Mouse (Mus musculus): ENCODE measurements at regions not wholly inside any gene's neighbourhood (a gene's known extent, or its start where the extent isn't known, plus 50 kb on each side); places are given as distances from the start of the nearest gene placed in this dataset.

DNA sequence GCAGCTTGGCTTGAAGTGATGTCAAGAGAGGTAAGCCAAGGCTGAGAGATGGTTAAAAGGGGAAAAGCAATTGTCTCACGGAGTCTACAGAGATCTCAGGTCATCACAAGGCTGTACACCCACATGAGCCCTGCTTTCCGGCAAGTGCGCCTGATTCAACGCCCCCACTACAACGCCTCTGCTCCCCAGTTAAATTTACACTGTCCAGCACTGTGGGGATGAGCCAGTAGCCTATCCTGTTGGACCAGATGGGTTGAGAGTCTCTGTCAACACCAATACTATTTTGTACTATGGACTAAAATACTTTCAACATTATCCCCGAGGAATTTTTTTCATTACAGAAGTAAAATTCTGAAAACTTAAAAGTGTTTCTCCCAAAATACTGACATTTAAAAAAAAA is 331.8 kb upstream of the G2e3 start:
- DNase-seq: no peak

DNA sequence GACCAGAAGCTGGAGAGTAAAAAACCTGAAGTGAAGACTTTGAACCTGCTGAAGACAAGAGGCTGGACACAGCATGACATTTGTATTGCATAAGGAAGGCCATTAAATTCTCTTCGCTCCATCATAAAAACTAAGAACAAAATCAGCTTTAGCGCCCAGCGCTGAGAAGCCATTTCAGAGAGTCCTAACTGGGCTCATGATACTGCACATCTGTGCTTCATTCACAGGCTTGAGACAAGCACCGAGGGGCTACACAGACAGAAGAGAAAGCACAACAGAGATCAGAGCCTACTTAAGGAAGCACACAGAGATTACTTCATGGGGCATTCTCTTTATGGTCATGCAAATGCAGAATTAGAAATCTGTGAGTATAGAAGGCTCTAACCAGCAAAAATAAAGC is 338.2 kb upstream of the G2e3 start:
- DNase-seq: no peak

DNA sequence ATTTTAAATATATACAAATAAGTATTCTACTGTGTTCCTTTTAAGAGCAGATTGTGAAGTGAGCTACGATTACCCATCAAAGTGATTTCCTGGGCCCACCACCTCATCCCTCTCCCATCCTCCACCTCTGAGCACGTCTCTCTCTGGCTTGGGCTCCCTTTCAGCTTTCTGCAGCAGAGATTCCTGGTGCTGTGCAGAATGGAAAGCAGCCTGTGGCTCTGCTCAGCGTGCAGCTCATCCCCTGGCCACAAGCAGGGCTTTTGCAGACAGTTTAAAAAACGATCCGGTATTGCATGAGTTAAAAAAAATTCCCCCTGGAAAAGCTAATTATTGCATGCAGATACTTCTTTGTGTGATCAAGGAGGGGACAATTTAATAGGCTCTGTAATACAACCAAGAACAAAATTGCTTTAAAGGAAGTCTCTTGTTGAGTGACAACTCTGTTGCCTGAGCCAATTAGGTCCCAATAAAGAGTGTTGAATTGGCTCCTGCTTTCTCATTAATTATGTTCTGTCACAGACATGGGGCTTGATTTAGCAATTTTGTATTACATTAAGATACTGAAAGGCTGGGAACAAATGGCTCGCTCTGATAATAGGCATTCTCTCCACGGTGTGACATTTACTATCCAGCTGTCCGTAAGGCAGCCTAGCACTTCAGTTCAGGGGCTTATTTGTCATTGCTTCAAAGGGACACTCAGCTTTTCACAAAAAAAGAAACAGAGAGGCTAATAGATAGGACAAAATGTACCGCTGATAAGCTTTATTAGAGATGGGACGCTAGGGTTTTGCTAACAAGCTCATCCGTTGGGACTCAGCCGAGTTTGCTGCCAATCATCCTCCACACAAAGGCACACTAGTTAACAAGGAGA is 345.9 kb upstream of the G2e3 start:
- peak; percentile 41 to 54 for DNase-seq

DNA sequence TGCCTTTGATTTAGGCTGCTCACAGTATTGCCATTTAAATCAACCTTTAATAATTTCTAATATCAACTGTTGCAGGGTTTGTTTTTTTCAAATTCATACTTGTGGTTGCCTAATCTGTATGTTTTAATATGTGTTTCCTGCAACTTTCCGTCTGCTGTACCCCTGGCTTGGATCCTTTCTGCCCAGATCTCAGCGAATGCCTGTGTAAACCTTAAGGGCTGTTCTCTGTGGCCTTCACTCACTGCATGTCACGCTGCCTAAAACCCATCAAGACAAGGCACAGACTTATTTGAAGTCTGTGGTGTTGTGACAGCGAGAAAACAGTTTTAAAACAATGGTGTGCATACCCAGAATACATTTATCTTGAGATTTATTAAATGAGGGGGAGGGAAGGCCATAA is 346.8 kb upstream of the G2e3 start:
- no peak for DNase-seq

DNA sequence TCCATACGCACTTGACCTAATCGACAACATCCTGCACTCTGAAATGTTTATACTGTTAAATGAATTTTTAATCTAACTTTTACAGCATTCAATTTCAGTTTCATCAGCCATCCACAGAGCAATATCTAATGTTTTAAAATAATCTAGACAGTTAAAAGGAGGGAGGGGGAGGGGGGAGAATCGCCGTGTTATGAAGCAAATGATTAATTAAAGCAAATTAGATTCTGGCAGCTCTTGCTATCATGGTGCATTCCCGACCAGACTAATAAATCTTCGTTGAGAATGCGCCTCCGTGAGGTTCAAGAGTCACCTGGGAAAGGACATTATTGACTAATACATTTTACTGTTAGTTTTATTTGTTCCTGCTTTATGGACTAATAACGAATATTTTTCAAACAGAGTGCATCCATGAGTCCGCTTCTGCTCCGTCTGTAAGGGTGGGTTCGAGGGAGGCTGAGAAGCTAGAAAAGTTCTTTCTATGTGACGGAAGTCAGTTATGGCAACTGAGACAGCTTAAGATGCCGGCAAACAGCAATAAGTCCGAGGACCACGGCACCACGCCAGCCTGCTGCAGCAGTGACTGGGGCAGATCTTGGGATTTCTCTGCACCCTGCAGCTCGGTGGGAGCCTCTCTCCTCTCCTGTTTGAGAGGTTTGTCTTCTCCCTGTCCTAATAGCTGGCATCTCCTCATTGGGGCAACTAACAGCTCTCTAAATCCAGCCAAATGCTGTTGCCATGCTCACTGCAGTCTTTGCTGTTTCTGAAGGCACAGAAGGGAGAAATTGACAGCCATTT is 347.4 kb upstream of the G2e3 start:
- peak; percentile 19 to 38 for DNase-seq

GRCm38 (mm10) chr12:50999295-51000237 is 348.3 kb upstream of the G2e3 start:
- DNase-seq: peak; percentile 83 to 84

DNA sequence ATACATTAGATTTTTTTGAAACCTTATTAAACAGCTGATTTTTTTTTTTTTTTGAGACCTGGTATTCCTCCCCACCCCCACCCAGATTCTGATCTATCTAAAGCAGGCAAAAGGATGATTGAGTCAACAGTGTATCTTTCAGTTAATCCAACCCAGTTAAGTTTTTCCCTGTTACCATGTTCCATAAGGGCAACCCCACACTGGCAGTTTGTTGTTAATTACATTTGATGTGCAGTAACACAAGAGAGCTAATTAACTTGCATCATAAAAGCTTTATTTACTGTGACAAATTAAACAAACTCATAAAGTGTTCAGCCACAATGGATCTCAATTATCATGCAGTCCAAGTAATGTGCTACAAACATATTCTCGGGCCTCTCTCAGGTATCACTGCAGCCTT is 346.8 kb upstream of the Prkd1 start:
- no peak for DNase-seq

DNA sequence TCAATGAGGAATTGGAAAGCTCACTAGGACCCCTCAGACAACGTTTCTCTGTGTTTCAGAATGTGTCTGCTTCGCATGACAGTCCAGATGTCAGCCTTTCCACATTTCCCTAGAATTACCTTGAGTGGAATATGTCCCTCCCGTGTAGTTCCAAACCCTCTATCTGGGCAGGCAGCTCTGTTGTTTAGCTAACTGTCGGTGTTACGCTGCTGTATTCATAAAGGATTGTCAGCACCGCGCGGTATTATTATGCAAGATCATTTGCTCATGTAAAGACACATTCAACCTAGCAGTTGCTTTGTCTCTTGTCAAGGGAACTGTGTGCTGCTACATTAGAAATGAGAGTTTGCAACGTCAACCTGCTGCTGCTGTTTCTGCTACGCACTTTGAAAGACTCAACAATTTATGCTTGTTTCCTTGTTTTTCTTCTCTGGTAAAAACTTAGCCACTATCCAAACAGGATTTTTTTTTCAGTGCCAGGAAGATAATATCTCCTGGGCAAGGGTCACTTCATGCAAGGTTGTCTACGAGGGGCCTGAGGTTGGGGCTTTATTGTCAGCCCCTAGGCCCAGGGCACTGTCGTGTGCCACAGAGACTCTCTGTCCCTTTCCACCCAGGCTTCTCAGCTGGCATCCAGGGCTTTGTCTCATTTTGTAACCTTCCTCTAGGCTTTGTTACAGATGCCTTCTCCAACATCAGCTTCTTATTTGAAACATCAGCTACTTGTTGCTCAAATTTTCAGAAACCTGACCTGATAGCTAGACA is 340.8 kb upstream of the Prkd1 start:
- no peak for DNase-seq

DNA sequence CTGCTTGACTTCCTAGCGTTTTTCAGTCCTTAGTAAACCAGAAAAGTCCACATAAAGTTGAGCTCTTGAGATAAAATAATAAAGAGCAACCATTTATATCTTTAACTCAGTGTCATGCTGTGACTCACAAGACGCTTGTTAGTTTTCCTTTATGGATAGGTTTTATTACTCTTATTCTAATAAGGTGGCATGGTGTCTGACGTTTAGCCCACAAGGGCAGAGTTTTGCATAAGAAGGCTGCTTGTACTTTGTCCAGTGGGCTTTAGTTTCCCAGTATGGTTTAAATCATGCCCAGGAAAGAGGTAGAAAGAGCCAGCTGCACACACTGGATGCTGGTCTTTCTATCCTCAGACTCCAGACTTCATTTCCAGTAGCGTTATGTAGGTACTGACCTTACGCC is 332.4 kb upstream of the Prkd1 start:
- no peak for DNase-seq

DNA sequence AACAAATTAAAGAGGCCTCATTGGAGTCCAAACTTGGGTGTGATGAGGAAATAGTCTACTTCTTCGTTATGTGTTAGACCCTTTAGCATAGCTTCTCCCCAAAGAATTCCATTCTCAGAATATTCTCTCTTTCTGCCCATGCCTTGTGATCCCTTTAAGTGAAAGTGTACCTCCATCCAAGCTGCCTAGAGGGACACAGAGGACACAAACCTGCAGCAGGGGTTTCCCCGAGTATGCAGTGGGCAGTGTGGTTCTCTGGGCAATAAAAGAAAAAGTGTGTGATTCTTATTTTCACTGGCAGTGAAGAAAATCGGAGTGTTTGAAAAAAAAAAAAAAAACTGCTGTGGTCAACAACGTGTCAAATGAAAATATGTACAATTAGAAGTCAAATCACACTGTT is 331.9 kb upstream of the Prkd1 start:
- DNase-seq: no peak

DNA sequence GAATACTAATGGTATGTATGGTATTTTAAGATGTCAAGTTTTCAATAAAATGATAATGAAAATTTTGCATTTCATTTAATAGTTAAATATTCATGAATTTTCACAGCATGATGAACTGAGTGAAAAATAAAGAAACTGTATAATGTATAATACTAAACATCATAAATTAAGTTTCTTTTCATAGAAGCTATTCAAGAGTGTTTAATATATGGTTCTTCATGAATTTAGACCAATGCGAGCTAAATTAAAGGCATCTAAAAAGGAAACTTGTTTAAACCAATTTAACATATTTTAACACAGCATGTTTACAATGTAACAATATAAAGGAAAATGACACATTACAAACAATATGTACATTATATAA is 321.8 kb upstream of the Prkd1 start:
- DNase-seq: no peak

DNA sequence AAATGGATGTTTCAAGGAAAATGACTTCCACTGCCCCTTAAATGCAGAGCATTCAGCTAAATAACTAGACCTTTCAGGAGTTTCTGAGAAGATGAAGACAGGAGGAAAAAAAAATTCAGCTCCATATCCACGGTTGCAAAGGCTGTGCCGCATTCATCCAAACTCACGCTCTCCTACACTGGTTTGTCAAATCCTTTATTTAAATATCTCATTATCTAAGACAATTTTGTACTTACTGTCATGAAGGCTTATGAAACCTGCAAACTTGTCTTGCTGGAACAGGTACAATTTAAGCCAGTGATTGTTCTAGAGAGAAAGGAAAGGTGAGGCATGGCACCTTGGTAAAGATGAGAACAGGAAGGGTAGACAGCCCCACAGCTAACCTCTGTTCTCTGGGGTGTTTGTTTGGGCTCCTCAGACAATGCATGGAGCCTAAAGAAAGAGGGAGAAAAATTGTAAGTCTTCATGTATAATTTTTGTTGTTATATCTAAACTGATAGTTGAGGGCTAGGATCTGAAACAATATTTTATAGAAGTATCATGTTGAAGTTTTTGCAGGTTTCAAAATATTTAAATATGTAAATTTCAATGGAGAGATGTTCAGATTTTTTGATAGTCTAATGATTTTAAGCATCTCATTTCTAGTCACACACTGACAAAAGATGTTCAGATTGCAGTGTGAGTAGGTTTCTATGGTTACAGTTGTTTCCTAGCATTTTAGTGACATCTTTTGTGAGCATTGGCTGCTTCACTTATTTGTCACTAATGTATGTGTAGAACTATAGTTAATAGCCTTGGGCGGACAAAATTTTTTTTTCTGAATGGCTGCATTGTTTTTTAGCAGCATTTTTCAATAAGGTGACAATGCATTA is 321.2 kb upstream of the Prkd1 start:
- DNase-seq: no peak

GRCm38 (mm10) chr12:50969402-50969801 is 320.5 kb upstream of the Prkd1 start:
- no peak for DNase-seq

DNA sequence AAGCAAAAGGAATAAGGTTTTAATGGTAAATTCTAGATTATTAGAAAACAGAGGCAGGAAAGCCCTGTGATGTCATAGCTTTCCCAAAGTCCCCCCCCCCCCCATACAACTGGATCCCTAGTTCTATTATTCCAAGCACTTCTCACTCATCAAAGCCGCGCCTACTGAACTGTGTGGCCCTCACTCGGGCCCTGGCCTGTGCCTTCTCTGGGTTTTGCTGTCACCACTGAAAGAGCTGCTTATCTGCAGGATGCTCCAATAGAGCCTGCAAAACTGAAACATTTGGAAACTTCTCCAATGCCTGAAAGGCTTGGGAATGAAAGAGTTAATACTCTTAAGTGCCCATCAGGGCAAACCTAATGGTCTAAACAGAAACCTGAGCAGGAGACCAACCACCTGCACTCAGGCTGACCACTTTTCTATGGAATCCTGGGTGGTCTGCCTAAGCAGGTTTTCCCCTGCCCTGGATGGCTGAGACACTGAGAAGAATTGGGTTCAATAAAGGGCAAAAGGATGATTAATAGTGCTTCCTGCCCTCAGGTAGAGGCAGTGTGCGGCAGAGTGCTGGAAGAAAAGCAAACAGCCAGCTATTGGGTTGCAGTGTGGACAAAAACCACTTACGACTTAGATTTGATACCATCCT is 318.4 kb upstream of the Prkd1 start:
- DNase-seq: no peak

- DNase-seq: no peak
Observed at GRCm38 (mm10) chr12:50953971-50954370, 305.1 kb upstream of the Prkd1 start.

GRCm38 (mm10) chr12:50947035-50947434 is 298.1 kb upstream of the Prkd1 start:
- DNase-seq: peak; percentile 27 to 31

- DNase-seq: peak; percentile 69 to 76
Observed at GRCm38 (mm10) chr12:50943741-50944521, 295.0 kb upstream of the Prkd1 start.

GRCm38 (mm10) chr12:50943340-50943739 is 294.4 kb upstream of the Prkd1 start:
- DNase-seq: no peak

- no peak for DNase-seq
Observed at GRCm38 (mm10) chr12:50935516-50935915, 286.6 kb upstream of the Prkd1 start.

GRCm38 (mm10) chr12:50932496-50932895 is 283.6 kb upstream of the Prkd1 start:
- no peak for DNase-seq
